Mouse (Mus musculus): Measurements from ENCODE around the gene Sorbs2. TPM values are rescaled to one million over a fixed set of nuclear protein-coding genes. Genes with fewer than 3 reads are reported as not detected.

Gene Sorbs2
- polyA plus RNA-seq, 1 experiment from 2014 or later: 32.2 TPM

DNA sequence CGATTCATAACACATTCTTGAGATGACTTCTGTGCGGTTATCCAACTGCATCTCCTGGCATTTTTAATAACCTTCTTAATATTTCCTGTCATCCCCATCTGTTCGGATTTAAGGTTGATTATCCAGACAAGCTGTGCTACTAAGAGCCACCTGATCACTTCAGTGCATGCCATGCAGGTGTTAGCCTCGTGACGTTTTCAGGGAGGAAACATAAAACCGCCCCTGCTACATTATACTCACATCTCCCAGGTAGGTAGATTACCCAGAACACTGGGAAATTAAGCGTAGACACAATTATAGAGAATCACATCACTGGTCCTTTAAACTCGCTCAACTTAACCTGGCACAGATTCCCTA is 333 bp upstream of the Sorbs2 start:
- no peaks in the 10 kb centered on the region for H3K36me3 ChIP-seq (ENCODE audit: control insufficient read depth, insufficient read depth, low read length)
- peak overlapping the region; percentile 29 for H3K4me3 ChIP-seq (ENCODE audit: low read depth, low read length)
- 0 out of 2 replicates have a peak, but pooled peaks cover 9% of the 10 kb centered on the region for H3K4me1 ChIP-seq (ENCODE audit: control insufficient read depth, insufficient read depth, low read length)
- H3K27ac ChIP-seq (replicated peaks; ENCODE audit: low read depth, low read length): no peak overlapping the region
- H3K9ac ChIP-seq (ENCODE audit: low read depth, low read length): no peak overlapping the region
- peak overlapping the region; percentile 47 for H3K4me2 ChIP-seq (ENCODE audit: low read depth, low read length)
- 31% methylated on average over 8 of the region's 8 CpGs for WGBS
- ATAC-seq (ENCODE audit: low read depth): peak; percentile 93
- H3K9me3 ChIP-seq (ENCODE audit: control insufficient read depth, low read length): no peaks in the 10 kb centered on the region
- H3K27me3 ChIP-seq (replicated peaks; ENCODE audit: control insufficient read depth, insufficient read depth, low read length): no peaks in the 10 kb centered on the region
- DNase-seq (ENCODE audit: low spot score): no peak

DNA sequence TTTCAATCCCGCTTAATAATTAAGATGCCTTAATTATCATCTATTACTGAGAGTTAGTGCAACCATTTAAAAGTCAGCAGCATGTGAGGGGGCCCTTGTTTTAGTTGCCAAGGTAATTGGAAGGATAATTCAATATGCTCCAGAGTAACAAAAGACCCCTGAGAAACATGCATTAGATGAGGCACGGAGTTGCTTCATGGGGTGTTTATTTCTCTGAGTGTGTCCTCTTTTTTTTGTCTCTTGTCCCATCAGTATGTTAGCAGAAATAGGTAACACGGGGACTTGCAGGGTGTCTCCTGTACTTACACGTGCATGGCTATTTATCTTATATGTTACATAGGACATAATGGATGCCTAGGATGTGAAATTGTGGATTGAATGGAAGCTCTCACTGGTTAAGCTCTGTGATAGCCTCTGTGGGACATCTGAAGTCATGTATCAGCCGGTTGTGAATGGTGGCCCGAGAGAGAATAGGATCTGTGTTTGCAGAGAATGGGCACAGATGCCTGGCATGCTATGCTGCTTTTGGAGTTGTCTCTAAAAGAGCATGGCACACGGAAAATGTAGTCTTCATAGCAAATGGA is 1.0 kb downstream of the Sorbs2 start:
- H3K27me3 ChIP-seq (replicated peaks; ENCODE audit: control insufficient read depth, insufficient read depth, low read length): no peaks in the 10 kb centered on the region
- ATAC-seq (ENCODE audit: low read depth): no peak
- 0 out of 2 replicates have a peak, but pooled peaks cover 9% of the 10 kb centered on the region for H3K4me1 ChIP-seq (ENCODE audit: control insufficient read depth, insufficient read depth, low read length)
- 64% methylated on average over 7 of the region's 7 CpGs for WGBS
- peak overlapping the region; percentile 47 for H3K4me2 ChIP-seq (ENCODE audit: low read depth, low read length)
- H3K27ac ChIP-seq (replicated peaks; ENCODE audit: low read depth, low read length): no peak overlapping the region
- no peak for DNase-seq (ENCODE audit: low spot score)
- H3K4me3 ChIP-seq (ENCODE audit: low read depth, low read length): peak overlapping the region; percentile 29
- no peak overlapping the region for H3K9ac ChIP-seq (ENCODE audit: low read depth, low read length)
- no peaks in the 10 kb centered on the region for H3K9me3 ChIP-seq (ENCODE audit: control insufficient read depth, low read length)
- H3K36me3 ChIP-seq (ENCODE audit: control insufficient read depth, insufficient read depth, low read length): no peaks in the 10 kb centered on the region

DNA sequence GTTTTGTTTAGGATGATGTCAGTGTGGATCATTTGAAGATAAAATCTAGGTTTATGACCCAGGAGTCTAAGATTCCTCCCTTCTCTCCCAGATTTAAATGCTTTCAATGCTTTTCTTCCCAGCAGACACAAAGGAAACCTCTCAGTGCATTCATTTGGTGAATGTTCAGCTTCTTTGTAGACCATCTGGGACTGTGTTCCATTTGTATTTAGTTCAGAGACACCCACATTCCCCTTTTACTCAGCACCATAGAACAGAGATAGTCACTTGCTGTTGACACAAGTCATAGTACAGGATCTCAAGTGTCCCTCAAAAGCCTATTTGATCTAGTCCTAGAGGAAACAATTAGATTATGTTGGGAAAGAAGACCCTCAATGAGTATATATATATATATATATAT is 4.8 kb downstream of the Sorbs2 start:
- 0 out of 2 replicates have a peak, but pooled peaks cover 6% of the 10 kb centered on the region for H3K4me1 ChIP-seq (ENCODE audit: control insufficient read depth, insufficient read depth, low read length)
- H3K36me3 ChIP-seq (ENCODE audit: control insufficient read depth, insufficient read depth, low read length): no peaks in the 10 kb centered on the region
- ATAC-seq (ENCODE audit: low read depth) (no peak), DNase-seq (ENCODE audit: low spot score) (no peak)
- H3K27me3 ChIP-seq (replicated peaks; ENCODE audit: control insufficient read depth, insufficient read depth, low read length): no peaks in the 10 kb centered on the region
- H3K27ac ChIP-seq (replicated peaks; ENCODE audit: low read depth, low read length): no peak overlapping the region
- H3K4me2 ChIP-seq (ENCODE audit: low read depth, low read length): no peak overlapping the region
- no peaks in the 10 kb centered on the region for H3K9me3 ChIP-seq (ENCODE audit: control insufficient read depth, low read length)
- H3K4me3 ChIP-seq (ENCODE audit: low read depth, low read length): no peak overlapping the region
- H3K9ac ChIP-seq (ENCODE audit: low read depth, low read length): no peak overlapping the region

DNA sequence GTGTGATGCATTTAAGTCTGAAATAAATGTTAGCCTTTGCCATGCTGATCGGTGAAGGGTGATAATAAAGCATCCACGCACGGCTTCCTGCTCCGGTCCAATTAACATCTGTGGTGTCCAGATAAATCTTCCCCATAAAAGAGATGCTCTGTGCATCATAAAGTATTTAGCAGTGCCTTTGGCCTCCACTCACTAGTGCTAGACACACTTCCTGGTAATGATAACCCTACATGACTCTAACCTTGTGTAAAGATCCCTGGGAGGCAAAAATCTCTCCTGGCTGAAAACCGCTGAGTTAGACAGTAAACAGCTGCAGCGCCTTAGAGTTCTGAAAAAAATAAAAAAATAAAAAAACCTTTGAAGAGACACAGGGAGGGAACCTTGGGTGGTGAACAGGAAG is 14.0 kb downstream of the Sorbs2 start:
- Histone ChIP-seq H3K9me3 (ENCODE audit: control insufficient read depth, low read length) (no peaks in the 10 kb centered on the region), H3K4me3 (ENCODE audit: low read depth, low read length) (no peak overlapping the region), H3K27me3 (replicated peaks; ENCODE audit: control insufficient read depth, insufficient read depth, low read length) (no peaks in the 10 kb centered on the region), H3K27ac (replicated peaks; ENCODE audit: low read depth, low read length) (no peak overlapping the region), H3K36me3 (ENCODE audit: control insufficient read depth, insufficient read depth, low read length) (no peaks in the 10 kb centered on the region), H3K4me1 (ENCODE audit: control insufficient read depth, insufficient read depth, low read length) (no peaks in the 10 kb centered on the region), H3K4me2 (ENCODE audit: low read depth, low read length) (no peak overlapping the region), H3K9ac (ENCODE audit: low read depth, low read length) (no peak overlapping the region)
- WGBS: 74% methylated on average over 6 of the region's 6 CpGs
- ATAC-seq (ENCODE audit: low read depth) (no peak), DNase-seq (ENCODE audit: low spot score) (no peak)

DNA sequence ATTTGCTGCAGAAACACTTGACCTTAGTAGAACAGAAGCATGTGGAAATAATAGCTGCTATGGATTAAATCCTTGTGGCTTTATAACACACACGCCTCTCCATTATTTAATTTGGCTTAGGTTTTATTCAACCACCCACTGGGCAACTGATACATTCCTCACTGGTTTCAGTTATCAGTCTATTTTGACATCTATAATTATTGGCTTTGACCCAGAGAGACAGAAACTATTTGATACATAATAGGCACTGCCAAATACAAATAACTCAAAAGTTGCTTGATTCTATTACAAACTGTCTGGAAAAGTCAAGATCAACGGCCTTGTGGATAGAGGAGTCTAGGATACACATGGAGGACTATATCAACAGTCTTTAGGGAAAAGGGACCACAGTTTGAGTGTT is 20.1 kb downstream of the Sorbs2 start:
- Histone ChIP-seq H3K9me3 (ENCODE audit: control insufficient read depth, low read length) (no peaks in the 10 kb centered on the region), H3K4me1 (ENCODE audit: control insufficient read depth, insufficient read depth, low read length) (no peaks in the 10 kb centered on the region), H3K27ac (replicated peaks; ENCODE audit: low read depth, low read length) (no peak overlapping the region), H3K4me3 (ENCODE audit: low read depth, low read length) (no peak overlapping the region), H3K27me3 (replicated peaks; ENCODE audit: control insufficient read depth, insufficient read depth, low read length) (no peaks in the 10 kb centered on the region), H3K4me2 (ENCODE audit: low read depth, low read length) (no peak overlapping the region), H3K9ac (ENCODE audit: low read depth, low read length) (no peak overlapping the region), H3K36me3 (ENCODE audit: control insufficient read depth, insufficient read depth, low read length) (no peaks in the 10 kb centered on the region)
- no peak for ATAC-seq (ENCODE audit: low read depth)
- 46% methylated on average over 2 of the region's 2 CpGs for WGBS
- DNase-seq (ENCODE audit: low spot score): peak; percentile 45

DNA sequence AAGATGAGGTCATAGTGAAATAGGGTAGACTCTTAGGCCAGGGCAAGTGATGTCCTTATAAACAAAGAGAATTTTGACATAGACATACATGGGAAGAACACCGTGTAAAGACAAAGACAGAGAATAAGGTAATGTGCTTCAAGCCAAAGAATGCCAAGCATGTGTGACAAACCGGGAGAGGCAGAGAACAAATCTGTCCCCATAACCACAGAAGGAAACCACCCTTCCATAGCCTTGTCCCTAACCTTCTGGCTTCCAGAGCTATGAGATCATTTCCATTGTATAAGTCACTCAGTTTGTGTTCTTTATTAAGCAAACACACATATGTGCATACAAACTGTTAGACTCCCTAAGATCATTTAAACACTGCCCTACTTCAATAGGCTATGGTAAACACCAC is 21.3 kb downstream of the Sorbs2 start:
- Histone ChIP-seq H3K4me2 (ENCODE audit: low read depth, low read length) (no peak overlapping the region), H3K9ac (ENCODE audit: low read depth, low read length) (no peak overlapping the region), H3K27me3 (replicated peaks; ENCODE audit: control insufficient read depth, insufficient read depth, low read length) (no peaks in the 10 kb centered on the region), H3K27ac (replicated peaks; ENCODE audit: low read depth, low read length) (no peak overlapping the region), H3K36me3 (ENCODE audit: control insufficient read depth, insufficient read depth, low read length) (no peaks in the 10 kb centered on the region), H3K4me1 (ENCODE audit: control insufficient read depth, insufficient read depth, low read length) (no peaks in the 10 kb centered on the region), H3K9me3 (ENCODE audit: control insufficient read depth, low read length) (no peaks in the 10 kb centered on the region), H3K4me3 (ENCODE audit: low read depth, low read length) (no peak overlapping the region)
- ATAC-seq (ENCODE audit: low read depth): no peak
- 70% methylated on average over 2 of the region's 2 CpGs for WGBS
- no peak for DNase-seq (ENCODE audit: low spot score)

DNA sequence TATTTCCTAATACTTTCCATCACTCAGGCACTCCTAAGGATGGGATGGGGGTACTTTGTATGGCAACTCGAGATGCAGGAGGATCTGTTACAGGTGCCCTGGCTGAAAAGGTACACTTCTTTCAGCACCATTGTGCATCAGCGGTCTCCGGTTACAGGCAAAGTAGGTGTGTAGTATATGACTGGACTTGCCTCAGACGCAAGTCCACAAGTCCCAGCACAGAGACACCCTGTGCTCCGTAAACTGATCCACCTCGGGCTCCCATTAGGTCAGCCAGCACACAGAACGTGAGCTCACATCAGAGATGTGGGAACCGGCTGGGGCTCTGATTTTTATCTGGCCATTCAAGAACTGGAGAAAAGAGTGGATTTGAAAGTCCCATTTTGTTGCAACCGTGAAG is 29.0 kb downstream of the Sorbs2 start:
- H3K9ac ChIP-seq (ENCODE audit: low read depth, low read length): no peak overlapping the region
- peak; percentile 18 for DNase-seq (ENCODE audit: low spot score)
- H3K9me3 ChIP-seq (ENCODE audit: control insufficient read depth, low read length): no peaks in the 10 kb centered on the region
- H3K4me1 ChIP-seq (ENCODE audit: control insufficient read depth, insufficient read depth, low read length): peaks cover 5% of the 10 kb centered on the region; the same call in 1 of the 2 replicates
- H3K27me3 ChIP-seq (replicated peaks; ENCODE audit: control insufficient read depth, insufficient read depth, low read length): no peaks in the 10 kb centered on the region
- 59% methylated on average over 9 of the region's 9 CpGs for WGBS
- H3K4me2 ChIP-seq (ENCODE audit: low read depth, low read length): no peak overlapping the region
- H3K36me3 ChIP-seq (ENCODE audit: control insufficient read depth, insufficient read depth, low read length): no peaks in the 10 kb centered on the region
- H3K27ac ChIP-seq (replicated peaks; ENCODE audit: low read depth, low read length): no peak overlapping the region
- no peak overlapping the region for H3K4me3 ChIP-seq (ENCODE audit: low read depth, low read length)
- peak; percentile 79; the same call in 1 of the 2 replicates for ATAC-seq (ENCODE audit: low read depth)

DNA sequence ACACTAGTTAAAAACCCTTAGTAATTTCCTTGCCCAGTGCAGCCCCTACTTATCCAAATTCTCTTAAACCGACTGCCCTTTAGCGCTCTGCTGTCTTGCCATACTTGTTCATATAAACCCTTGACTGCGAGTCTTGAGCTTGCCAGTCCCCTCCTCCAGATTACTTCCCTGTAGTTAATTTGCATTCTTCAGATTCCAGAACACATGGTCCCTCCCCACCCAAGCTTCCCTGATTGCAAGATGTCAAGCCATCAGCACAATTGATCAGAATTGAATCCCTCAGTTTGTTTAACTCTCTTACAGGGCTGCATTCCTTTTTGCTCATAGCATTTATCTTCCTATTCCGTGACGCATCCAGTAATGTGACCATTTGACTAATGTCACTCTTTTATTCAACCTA is 32.9 kb downstream of the Sorbs2 start:
- WGBS: 34% methylated on average over 5 of the region's 5 CpGs
- no peaks in the 10 kb centered on the region for H3K9me3 ChIP-seq (ENCODE audit: control insufficient read depth, low read length)
- no peak overlapping the region for H3K4me3 ChIP-seq (ENCODE audit: low read depth, low read length)
- H3K4me2 ChIP-seq (ENCODE audit: low read depth, low read length): no peak overlapping the region
- H3K36me3 ChIP-seq (ENCODE audit: control insufficient read depth, insufficient read depth, low read length): no peaks in the 10 kb centered on the region
- H3K27ac ChIP-seq (replicated peaks; ENCODE audit: low read depth, low read length): no peak overlapping the region
- DNase-seq (ENCODE audit: low spot score): peak; percentile 46
- H3K9ac ChIP-seq (ENCODE audit: low read depth, low read length): no peak overlapping the region
- H3K27me3 ChIP-seq (replicated peaks; ENCODE audit: control insufficient read depth, insufficient read depth, low read length): no peaks in the 10 kb centered on the region
- H3K4me1 ChIP-seq (ENCODE audit: control insufficient read depth, insufficient read depth, low read length): peaks cover 5% of the 10 kb centered on the region; the same call in 1 of the 2 replicates
- no peak for ATAC-seq (ENCODE audit: low read depth)

DNA sequence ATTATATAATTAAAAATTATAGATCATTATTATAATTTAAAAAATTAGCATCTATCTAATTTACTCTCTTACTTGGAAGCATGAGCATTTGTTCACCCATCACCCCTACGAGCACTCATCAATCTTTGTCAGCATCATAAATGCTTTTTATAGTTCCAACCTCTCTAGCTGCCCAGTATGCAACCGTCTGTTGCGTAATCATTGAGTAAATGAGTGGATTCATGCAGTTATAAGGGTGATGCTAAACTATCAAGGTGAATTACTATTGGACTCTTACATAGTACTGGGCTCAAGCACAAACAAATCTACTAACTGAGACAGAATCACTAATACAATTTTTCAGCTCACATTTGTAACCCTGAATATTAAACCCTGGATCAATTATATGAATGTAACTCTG is 44.6 kb downstream of the Sorbs2 start:
- DNase-seq (ENCODE audit: low spot score) (no peak), ATAC-seq (ENCODE audit: low read depth) (no peak)
- H3K27me3 ChIP-seq (replicated peaks; ENCODE audit: control insufficient read depth, insufficient read depth, low read length): no peaks in the 10 kb centered on the region
- no peaks in the 10 kb centered on the region for H3K4me1 ChIP-seq (ENCODE audit: control insufficient read depth, insufficient read depth, low read length)
- H3K9ac ChIP-seq (ENCODE audit: low read depth, low read length): no peak overlapping the region
- no peak overlapping the region for H3K4me3 ChIP-seq (ENCODE audit: low read depth, low read length)
- no peak overlapping the region for H3K27ac ChIP-seq (replicated peaks; ENCODE audit: low read depth, low read length)
- H3K9me3 ChIP-seq (ENCODE audit: control insufficient read depth, low read length): no peaks in the 10 kb centered on the region
- no peaks in the 10 kb centered on the region for H3K36me3 ChIP-seq (ENCODE audit: control insufficient read depth, insufficient read depth, low read length)
- WGBS: 88% methylated on average over 3 of the region's 3 CpGs
- H3K4me2 ChIP-seq (ENCODE audit: low read depth, low read length): no peak overlapping the region
